Mouse (Mus musculus) liver, adult (tissue): Measurements from ENCODE around the gene 2010005H15Rik.
"Not testable (repeated sequence)": the region's sequence is repeated elsewhere in the genome, so short reads cannot be mapped to it uniquely, and the experiment has no call there.

Experiments
- GATA4 ChIP-seq: IDR thresholded peaks from 2 replicates; pipeline ENCODE4 v1.6.1; 2014; ENCODE audit warnings: mild to moderate bottlenecking, low read length; ENCODE audit not compliant: insufficient replicate concordance

Gene 2010005H15Rik

DNA sequence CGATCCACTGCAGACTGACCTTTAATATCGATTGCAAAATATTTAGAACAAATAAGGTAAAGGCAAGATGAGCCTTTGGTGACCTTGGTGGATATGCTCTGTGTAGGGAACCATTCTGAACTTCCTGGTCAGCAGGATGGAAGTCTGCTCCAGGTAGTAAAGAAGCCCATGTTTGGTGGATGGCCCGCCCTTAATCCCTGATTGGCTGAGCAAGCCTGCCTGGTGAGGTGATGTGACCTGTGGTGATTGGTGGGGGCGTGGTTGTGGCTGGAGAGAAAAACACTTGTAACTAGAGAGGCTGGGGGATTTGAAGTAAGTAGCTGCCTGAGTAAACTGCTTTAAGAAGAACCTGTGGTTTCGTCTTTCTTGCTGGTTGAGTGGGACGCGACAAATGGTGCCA lies at the start of gene 2010005H15Rik:
Gene 2010005H15Rik, plus strand, starts transcription at position 301 of the 400 bp plus-strand sequence.
- not testable (repeated sequence) for TF ChIP-seq GATA4

DNA sequence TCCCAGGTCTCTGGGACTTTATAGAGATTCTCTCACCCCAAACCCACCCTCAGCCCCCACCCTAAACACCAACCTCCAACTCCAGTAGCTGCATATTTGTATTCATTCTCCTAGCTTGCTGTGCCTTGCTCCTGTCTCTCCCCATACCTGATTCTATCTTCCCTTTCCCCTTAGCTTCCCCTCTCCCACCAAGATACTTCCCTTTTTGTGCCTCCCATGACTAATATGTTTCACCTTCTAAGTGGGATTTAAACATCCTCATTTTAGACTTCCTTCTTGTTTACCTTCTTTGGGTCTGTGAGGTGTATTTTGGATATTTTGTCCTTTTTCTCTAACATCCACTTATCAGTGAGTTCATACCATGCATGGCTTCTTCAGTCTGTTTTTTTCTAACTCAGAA lies 45.2 kb upstream of the 2010005H15Rik start:
- no peak for TF ChIP-seq GATA4

- no peak for TF ChIP-seq GATA4
Measured at GRCm38 (mm10) chr16:36179910-36180309, 41.4 kb upstream of the 2010005H15Rik start.

- TF ChIP-seq GATA4 = not testable (repeated sequence)
Measured at GRCm38 (mm10) chr16:36183912-36184311, 37.4 kb upstream of the 2010005H15Rik start, which contains the start of gene Gm5483. Gm5483 (plus strand) TSS chr16:36184212.

- TF ChIP-seq GATA4 = no peak
Measured at GRCm38 (mm10) chr16:36199226-36199625, 22.0 kb upstream of the 2010005H15Rik start.

DNA sequence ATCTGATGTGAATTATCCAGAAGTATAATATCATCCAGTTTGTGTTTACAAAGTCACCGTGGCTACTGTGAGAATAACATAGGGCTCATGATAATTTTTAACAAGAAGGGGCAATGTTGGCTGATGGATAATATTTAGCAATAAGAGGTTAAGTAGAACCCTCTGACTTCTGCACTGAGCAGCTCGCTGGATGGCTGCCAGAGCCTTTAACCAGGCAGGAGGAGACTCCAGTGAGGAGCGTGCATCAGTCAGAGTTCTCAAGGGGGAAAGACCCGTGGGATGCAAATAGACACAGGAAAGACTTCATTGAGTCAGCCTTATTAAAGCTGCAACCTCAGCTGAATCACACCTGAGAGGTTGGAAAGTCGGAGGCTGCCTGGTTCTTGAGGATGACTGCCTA lies 17.4 kb upstream of the 2010005H15Rik start:
- TF ChIP-seq GATA4 = no peak

GRCm38 (mm10) chr16:36209967-36210453 lies 11.3 kb upstream of the 2010005H15Rik start, which contains the start of gene Gm5416:
Gm5416 (plus strand) TSS chr16:36210403.
- no peak for TF ChIP-seq GATA4

- not testable (repeated sequence) for TF ChIP-seq GATA4
Measured at GRCm38 (mm10) chr16:36276796-36277195, 55.5 kb downstream of the 2010005H15Rik start, which contains the start of gene Stfa1. Stfa1 (plus strand) TSS chr16:36276951.

- TF ChIP-seq GATA4 = no peak
Measured at GRCm38 (mm10) chr16:36289140-36289539, 67.9 kb downstream of the 2010005H15Rik start.
